Mouse (Mus musculus): ENCODE measurements around the gene P3h1. TPM values are rescaled to one million over a fixed set of nuclear protein-coding genes. Genes with fewer than 3 reads are reported as not detected.

P3h1 gene
- 10 to 100 TPM; 15.0 to 15.7 TPM for total RNA-seq (2021)

DNA sequence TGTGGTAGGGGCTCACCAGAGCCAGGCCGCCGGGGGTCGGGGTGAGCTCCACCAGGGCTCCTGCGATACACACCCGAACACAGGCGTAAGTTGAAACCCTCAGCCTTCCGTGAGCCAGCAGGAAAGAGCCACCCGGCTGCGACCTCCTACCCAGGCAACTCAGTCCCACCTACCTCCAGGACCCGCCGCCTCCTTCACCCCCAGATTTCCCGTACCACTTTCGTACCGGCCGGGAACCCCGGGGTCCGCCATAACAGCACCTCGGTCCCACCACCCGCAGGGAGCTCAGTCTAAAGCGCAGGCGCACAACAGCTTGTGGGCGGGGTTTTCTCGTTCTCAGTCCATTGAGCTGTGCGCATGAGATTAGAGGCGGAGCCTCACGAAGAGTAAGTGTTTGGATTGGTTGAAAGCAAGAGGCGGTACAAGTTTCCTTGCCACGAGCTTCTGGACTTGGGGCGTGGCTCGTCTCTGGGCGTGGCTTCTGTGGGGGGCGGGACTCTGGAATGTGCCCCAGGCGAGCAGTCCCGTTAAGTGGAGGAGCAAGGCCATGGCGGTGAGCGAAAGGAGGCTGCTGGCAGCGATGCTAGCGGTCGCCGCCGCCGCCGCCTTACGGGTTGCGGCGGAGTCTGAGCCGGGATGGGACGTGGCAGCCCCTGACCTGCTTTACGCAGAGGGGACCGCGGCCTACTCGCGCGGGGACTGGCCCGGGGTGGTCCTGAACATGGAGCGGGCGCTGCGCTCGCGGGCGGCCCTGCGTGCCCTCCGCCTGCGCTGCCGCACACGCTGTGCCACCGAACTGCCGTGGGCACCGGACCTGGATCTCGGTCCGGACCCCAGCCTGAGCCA lies at the start of gene P3h1, which contains the start of gene AU022252:
Gene P3h1, plus strand, starts transcription at position 506 of the 846 bp plus-strand sequence.
Gene AU022252, minus strand, starts transcription at position 303 of the 846 bp plus-strand sequence.
- intact Hi-C loops (cut with DNase I) = loop anchor here (5.0 kb wide), 1 partner anchor 1785 kb away; the partner anchor contains the start of gene Smap2
- peak; percentile 98 for DNase-seq (ENCODE audit: low spot score)

DNA sequence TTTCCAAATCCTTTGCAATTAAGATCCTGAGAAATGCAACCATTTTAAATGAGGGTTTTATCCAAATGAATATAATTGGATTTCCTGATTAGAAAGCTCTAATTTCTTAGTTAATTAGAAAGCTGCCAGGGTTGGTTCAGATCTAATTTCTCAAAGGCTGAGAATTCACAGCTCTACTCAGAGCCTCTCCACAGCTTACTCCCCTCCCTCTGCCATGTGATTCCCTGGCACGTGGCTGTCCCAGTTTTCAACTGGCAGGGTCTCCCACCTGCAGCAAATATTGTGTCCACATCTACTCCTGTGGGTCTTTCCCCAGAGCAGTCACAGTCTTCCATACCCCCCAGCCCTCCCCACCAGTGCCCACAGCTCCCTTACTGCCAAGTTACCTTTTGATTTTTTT lies 49.2 kb upstream of the P3h1 start:
- no peak for DNase-seq (ENCODE audit: low spot score)
- intact Hi-C loops (cut with DNase I) = no loop called here

DNA sequence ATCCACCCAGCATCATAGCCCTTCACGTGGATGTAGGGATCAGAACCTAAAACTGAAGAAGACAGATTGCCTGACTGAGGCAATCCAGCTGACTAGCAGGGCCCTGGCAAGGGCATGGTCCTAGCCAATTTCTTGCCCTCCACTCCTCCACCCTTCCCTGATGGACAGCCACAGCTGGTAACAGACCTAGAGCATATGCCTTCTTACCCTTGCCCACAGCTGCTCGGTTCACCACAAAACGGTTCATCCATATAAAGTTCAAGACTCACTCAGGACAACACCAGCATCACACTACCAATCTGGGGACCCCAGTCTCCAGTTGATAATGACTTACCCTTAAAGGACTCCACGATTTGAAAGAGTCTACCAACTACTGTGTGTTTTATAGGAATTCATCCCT lies 46.9 kb upstream of the P3h1 start:
- no peak for DNase-seq (ENCODE audit: low spot score)
- intact Hi-C loops (cut with DNase I) = no loop called here

GRCm38 (mm10) chr4:119188060-119188785 lies 44.5 kb upstream of the P3h1 start:
- no peak for DNase-seq (ENCODE audit: low spot score)
- intact Hi-C loops (cut with DNase I) = no loop called here

- intact Hi-C loops (cut with DNase I) = no loop called here
- DNase-seq (ENCODE audit: low spot score) = no peak
These were observed 43.3 kb upstream of the P3h1 start for GRCm38 (mm10) chr4:119189392-119189791.

DNA sequence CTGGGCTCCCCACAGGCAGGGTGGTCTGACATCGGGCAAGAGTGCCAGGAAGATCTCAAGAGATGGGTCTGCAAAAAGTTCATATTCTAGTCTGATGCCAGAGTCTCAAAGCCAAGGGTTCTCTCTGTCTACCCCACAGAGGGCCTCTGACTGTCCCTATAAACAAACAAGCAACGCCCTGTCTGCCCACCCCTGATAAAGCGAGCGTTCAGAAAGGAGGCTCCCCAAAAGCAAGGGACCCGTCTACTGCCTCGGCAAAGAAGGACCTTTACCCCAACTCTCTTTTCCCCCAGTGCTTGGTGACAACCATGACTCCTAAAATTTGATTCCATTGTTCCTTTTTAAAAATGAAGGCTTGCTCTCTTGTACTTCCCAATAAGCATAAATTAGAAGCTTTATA lies 42.9 kb upstream of the P3h1 start, which contains the start of gene Ermap:
Gene Ermap, minus strand, starts transcription at position 148 of the 400 bp plus-strand sequence.
- intact Hi-C loops (cut with DNase I) = no loop called here
- DNase-seq (ENCODE audit: low spot score) = no peak

- no peak for DNase-seq (ENCODE audit: low spot score)
- intact Hi-C loops (cut with DNase I) = no loop called here
These were observed 42.1 kb upstream of the P3h1 start for GRCm38 (mm10) chr4:119190618-119191017.

- no peak for DNase-seq (ENCODE audit: low spot score)
- intact Hi-C loops (cut with DNase I) = no loop called here
These were observed 41.4 kb upstream of the P3h1 start for GRCm38 (mm10) chr4:119191273-119191672.

- intact Hi-C loops (cut with DNase I) = no loop called here
- DNase-seq (ENCODE audit: low spot score) = no peak
These were observed 40.0 kb upstream of the P3h1 start for GRCm38 (mm10) chr4:119192757-119193156.

DNA sequence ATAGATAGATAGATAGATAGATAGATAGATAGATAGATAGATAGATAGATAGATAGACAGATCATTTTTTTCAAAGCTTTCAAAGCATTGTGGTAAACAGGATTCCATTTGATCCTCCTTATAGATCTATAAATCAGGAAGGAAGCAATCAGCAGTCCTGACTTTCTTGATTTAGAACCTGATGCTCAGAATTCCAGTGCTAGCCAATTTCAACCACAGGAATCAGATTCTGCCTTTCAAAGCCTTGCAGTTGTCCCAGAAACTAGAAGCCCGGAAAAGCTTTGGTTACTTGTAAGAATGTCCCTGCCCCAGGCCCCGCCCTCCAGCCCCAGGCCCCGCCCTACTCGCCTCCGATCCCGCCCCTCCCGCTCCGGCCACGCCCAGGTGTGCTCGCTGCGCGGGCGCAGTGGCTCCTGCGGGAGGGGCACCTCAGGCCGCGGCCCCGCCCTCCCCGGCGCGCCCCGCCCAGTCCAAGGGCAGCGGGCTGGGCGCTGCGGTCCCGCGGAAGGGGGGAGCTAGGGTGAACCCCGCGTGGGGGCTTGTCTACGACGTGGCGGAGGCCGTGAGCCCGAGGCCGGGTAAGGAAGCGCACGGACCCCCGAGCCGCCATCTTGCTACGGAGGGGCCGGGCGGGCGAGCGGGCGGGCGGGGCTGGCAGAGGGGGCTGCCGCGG lies 37.7 kb upstream of the P3h1 start, which contains the start of gene Svbp:
Gene Svbp, plus strand, starts transcription at position 398 of the 673 bp plus-strand sequence.
- DNase-seq (ENCODE audit: low spot score) = peak; percentile 73
- intact Hi-C loops (cut with DNase I) = no loop called here

- DNase-seq (ENCODE audit: low spot score) = no peak
- intact Hi-C loops (cut with DNase I) = no loop called here
These were observed 37.0 kb upstream of the P3h1 start for GRCm38 (mm10) chr4:119195582-119196320.

DNA sequence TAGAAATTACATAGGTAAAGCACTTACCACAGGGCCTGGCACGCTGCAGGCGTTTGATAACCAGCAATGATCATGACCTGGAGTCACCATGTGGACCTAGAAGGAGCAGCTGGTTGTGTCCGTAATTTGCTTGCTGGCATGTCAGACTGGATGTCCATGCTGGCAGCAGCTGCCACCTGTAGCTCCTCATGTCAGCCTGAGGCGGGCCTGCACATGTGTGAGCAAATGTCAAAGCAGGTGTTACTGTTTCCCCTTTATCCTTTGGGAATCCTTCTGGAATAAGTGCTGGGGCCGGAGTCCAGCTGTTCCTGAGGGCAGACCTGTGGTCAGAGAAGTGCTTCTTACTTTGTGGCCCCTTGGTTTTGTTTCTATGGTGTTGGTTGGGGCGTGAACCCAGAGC lies 34.6 kb upstream of the P3h1 start:
- intact Hi-C loops (cut with DNase I) = no loop called here
- no peak for DNase-seq (ENCODE audit: low spot score)

DNA sequence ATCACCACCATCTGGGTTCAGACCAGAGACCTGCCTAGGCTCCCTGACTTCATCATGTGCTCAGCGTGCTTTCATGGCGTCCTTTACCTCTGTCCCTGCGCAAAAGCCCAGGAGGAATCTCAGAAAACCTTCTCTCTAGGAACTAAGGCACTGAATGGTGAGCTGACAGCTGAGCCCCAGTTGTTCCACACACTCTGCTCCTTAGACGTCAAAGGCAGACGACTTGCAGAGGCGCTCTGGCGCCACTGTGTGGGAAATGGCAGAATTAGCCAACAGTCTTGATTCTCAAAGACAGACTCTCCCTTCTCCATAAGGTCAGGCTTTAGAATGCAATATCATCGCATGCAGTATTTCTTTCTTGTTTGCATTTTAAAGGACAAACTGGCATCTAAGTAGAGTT lies 28.0 kb upstream of the P3h1 start:
- intact Hi-C loops (cut with DNase I) = loop anchor here (1.0 to 5.0 kb wide), 2 partner anchors 37 to 198 kb away; no protein-coding TSS in a partner anchor
- DNase-seq (ENCODE audit: low spot score) = no peak

- intact Hi-C loops (cut with DNase I) = no loop called here
- DNase-seq (ENCODE audit: low spot score) = no peak
These were observed 16.0 kb upstream of the P3h1 start for GRCm38 (mm10) chr4:119216667-119217066.

DNA sequence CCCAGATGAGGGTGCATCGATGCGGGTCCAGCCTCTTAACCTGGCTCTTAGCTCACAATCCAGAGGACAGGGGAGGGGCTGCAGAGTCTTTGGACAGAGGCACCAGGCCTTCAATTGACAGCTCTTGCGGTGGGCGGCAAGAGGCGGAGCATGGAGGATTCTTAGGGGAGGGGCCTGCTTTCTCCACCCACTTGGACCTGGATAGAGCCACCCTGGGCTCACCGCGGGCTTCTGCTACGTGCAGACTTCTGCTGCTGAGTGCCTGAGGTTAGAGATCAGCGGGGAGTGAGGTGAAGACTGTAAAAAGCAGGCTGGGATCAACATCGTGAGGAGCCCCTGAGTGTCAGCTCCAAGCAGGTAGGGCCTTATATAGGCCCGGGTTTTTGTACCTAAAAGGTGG lies 14.5 kb upstream of the P3h1 start, which contains the start of gene Tmem269:
Gene Tmem269, minus strand, starts transcription at position 49 of the 400 bp plus-strand sequence.
- intact Hi-C loops (cut with DNase I) = no loop called here
- DNase-seq (ENCODE audit: low spot score) = no peak

GRCm38 (mm10) chr4:119223696-119224095 lies 9.0 kb upstream of the P3h1 start:
- intact Hi-C loops (cut with DNase I) = no loop called here
- DNase-seq (ENCODE audit: low spot score) = no peak

- no peak for DNase-seq (ENCODE audit: low spot score)
- intact Hi-C loops (cut with DNase I) = no loop called here
These were observed 8.2 kb upstream of the P3h1 start for GRCm38 (mm10) chr4:119224534-119224933.

DNA sequence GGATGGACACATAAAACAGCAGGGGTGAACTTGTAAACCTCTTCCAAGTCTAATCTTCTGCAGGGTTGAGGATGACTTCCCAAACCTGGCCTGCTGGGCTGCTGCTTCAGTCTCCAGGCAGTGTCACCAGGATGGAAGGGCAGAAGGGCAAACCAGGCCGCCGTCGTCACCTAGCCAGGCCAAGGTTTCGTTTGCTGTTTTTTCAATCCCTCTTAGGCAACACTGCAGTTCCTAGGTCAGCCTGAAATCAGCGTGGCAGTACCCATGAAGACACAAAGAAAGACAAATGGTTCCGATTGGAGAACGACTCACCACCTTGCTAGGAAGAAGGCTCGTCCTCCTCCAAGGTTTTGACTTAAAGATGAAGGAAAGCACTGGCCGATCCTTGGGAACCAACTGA lies 7.0 kb upstream of the P3h1 start:
- intact Hi-C loops (cut with DNase I) = no loop called here
- no peak for DNase-seq (ENCODE audit: low spot score)

DNA sequence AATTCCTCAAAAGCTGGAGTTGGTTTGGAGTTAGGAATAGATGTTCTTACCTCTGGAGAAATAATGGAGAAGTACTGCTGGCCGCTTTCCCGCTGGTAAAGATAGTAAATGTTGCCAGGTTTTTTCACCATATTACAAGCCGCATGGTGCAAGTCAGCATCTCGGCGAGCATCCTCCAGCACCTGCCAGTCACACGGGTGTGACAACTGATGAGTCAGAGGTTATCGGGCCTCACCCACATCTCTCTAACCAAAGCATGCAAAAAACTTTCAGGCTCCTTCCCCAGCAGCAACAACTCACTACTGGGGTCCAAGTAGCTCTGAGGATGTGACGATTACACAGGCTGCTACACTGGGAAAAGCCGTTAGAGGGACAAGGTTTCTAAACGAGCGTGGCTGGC lies 6.0 kb upstream of the P3h1 start:
- intact Hi-C loops (cut with DNase I) = no loop called here
- no peak for DNase-seq (ENCODE audit: low spot score)

Data from heart, postnatal 25 days (tissue).